Mouse (Mus musculus): Measurements from ENCODE around the gene Creb3l4. TPM values are rescaled to one million over a fixed set of nuclear protein-coding genes. Genes with fewer than 3 reads are reported as not detected.
"Not testable (repeated sequence)": the region's sequence is repeated elsewhere in the genome, so short reads cannot be mapped to it uniquely, and the experiment has no call there.

Creb3l4 gene
- 5.7 and 6.6 TPM in 2 replicates for polyA plus RNA-seq (2014; fragmentation: Nextera tagmentation; extraction: Ambion mirVana)

DNA sequence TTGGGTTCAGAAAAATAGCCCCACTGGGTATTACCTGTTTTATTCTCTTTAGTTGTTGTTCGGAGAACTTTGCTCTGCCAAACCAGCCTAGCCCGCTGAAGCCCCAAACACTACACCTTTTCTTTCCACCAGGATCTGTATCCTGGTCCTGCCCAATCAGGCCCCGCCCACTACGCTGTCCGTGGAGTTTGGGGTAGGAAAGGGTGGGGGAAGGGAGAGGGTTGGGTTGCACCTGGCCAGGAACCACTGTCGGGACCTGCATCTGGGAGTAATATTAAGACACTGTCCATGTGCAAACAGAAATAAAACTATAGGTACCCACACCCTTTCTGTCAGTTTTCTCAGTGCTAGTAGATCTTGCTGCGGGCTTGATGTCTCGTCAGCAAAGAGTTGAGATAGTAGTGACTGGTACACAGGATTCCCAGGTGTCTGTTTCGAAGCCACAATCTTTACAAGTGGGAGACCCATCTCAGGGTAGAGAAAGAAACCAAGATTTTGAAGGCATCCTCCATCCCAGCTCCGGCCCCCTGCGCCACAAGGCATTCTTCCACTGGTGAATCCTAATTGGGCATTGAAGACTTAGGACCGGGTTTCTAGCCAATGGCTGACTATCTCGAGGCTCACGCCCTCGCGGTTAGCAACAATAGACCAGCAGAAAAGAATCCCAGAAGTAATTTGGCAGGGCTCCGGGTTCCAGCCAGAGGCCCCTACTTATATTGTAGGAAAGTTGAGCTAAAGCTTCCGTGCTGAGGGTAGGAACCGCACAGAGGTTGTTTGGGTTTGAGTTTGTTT, at the start of gene Creb3l4:
Gene Creb3l4 (minus strand): TSS at position 529 of the 792 bp plus-strand sequence.
- Histone ChIP-seq H3K4me2 (replicated peaks; ENCODE audit: low read depth, low read length) (peak within 1 kb of the TSS; percentile 78), H3K9ac (ENCODE audit: low read depth, low read length) (peak within 1 kb of the TSS; percentile 47), H3K27ac (ENCODE audit: low read depth, low read length) (peak within 1 kb of the TSS; percentile 61; the same call in 1 of the 2 replicates), H3K36me3 (ENCODE audit: control insufficient read depth, insufficient read depth, low read length) (no peaks in the 10 kb centered on the region), H3K9me3 (ENCODE audit: control insufficient read depth, low read length) (no peaks in the 10 kb centered on the region), H3K4me3 (ENCODE audit: low read length) (peak within 1 kb of the TSS; percentile 40), H3K4me1 (ENCODE audit: control insufficient read depth, insufficient read depth, low read length) (peaks cover 17% of the 10 kb centered on the region; the same call in 1 of the 2 replicates), H3K27me3 (ENCODE audit: control insufficient read depth, insufficient read depth, low read length) (no peaks in the 10 kb centered on the region)
- WGBS: 3% methylated on average over 19 of the region's 19 CpGs
- ATAC-seq (ENCODE audit: low FRiP score, low TSS enrichment): peak; percentile 66

DNA sequence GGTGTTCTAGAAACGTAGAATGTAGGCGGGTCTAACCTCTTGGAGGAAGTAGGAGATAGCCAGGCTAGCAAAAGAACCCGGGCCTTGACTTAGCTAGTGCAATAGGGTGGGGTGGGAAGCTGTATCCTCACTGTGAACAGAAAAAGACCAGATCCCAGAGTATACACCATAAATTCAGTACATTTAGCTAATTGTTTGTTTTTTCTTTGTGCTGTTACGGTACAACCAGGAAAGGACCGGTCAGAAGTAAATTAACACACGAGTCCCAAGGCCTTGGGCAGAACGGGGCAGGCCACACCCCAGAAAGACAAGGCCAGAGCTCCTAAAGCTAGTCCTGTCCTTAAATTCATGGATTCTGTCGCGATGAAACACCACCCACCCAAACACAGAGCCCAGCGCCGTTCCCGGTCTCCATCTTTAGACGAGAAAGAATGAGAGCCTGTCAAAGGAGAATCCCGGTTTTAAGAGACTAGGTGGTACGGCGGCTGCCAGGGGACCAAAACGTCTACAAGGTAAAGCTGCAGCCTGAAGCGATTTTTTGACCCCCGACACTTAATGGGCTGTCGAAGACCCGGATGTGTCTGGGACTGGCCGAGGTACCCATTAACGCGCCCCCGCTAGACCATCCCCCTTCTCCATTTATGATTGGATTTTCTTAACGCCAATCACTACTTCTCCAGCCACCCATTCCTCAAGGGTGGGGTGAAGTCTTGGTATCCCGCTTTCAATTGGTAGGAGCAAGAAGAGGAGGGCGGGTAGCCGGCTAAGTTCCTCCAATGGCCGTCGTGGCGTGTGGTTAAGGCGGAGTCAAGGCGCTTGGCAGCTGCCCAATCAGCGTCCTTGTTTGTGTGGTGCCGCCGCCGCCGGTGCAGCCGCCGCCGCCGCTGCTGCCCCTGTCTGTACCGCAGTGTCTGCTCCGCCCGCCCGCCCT, 49.3 kb upstream of the Creb3l4 start, which contains the start of gene Gatad2b:
Gene Gatad2b (plus strand): TSS at position 834 of the 931 bp plus-strand sequence.
- H3K4me2 ChIP-seq (replicated peaks; ENCODE audit: low read depth, low read length): peak within 1 kb of the TSS; percentile 73
- H3K4me1 ChIP-seq (ENCODE audit: control insufficient read depth, insufficient read depth, low read length): peaks cover 11% of the 10 kb centered on the region; the same call in 1 of the 2 replicates
- H3K36me3 ChIP-seq (ENCODE audit: control insufficient read depth, insufficient read depth, low read length): no peaks in the 10 kb centered on the region
- H3K4me3 ChIP-seq (ENCODE audit: low read length): peak within 1 kb of the TSS; percentile 91
- peak within 1 kb of the TSS; percentile 96 for H3K27ac ChIP-seq (ENCODE audit: low read depth, low read length)
- no peaks in the 10 kb centered on the region for H3K27me3 ChIP-seq (ENCODE audit: control insufficient read depth, insufficient read depth, low read length)
- ATAC-seq (ENCODE audit: low FRiP score, low TSS enrichment): peak; percentile 98
- no peaks in the 10 kb centered on the region for H3K9me3 ChIP-seq (ENCODE audit: control insufficient read depth, low read length)
- peak within 1 kb of the TSS; percentile 89 for H3K9ac ChIP-seq (ENCODE audit: low read depth, low read length)
- WGBS: under 1% methylated on average over 41 of the region's 47 CpGs

DNA sequence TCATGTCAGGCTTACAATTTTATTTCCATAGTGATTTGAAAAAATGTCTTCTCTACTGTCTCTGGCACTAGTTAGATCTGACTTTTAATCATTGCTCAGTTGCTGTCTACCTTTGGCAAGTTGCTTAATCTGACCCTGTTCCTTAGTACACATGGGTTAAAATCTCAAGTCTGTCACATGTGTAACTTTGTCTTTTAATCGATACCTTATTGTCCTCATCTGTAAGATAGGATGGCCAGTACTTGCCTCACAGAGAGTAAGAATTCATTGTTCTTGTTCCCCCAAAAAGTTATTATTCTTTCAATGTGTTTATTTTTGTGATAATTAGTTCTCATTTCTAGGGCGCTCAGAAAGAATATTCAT, 48.7 kb upstream of the Creb3l4 start:
- peak overlapping the region; percentile 60 for H3K4me3 ChIP-seq (ENCODE audit: low read length)
- H3K4me1 ChIP-seq (ENCODE audit: control insufficient read depth, insufficient read depth, low read length): peaks cover 11% of the 10 kb centered on the region; the same call in 1 of the 2 replicates
- no peaks in the 10 kb centered on the region for H3K9me3 ChIP-seq (ENCODE audit: control insufficient read depth, low read length)
- H3K9ac ChIP-seq (ENCODE audit: low read depth, low read length): peak overlapping the region; percentile 71; the same call in 1 of the 2 replicates
- WGBS: 36% methylated on average over 2 of the region's 2 CpGs
- ATAC-seq (ENCODE audit: low FRiP score, low TSS enrichment): no peak
- peak overlapping the region; percentile 95; the same call in 1 of the 2 replicates for H3K27ac ChIP-seq (ENCODE audit: low read depth, low read length)
- H3K36me3 ChIP-seq (ENCODE audit: control insufficient read depth, insufficient read depth, low read length): no peaks in the 10 kb centered on the region
- H3K4me2 ChIP-seq (replicated peaks; ENCODE audit: low read depth, low read length): peak overlapping the region; percentile 55
- no peaks in the 10 kb centered on the region for H3K27me3 ChIP-seq (ENCODE audit: control insufficient read depth, insufficient read depth, low read length)

DNA sequence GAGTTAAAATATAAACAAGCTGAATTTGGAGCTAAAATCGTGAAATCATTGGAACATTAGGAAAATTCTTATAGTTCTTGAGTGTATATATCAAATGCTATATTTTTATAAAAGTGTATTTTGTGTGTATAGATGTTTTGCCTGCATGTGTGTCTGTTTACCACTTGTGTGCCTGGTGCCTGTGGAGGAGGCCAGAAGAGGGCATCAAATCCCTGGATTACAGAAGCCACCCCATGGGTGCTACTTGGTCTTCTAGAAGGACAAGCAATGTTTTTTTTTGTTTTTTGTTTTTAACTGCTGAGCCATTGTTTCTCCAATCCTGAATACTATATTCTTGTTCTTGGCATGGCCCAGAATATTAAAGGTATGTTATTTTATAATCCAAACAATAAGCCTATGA, 47.3 kb upstream of the Creb3l4 start:
- Histone ChIP-seq H3K9ac (ENCODE audit: low read depth, low read length) (no peak overlapping the region), H3K27ac (ENCODE audit: low read depth, low read length) (no peak overlapping the region), H3K4me1 (ENCODE audit: control insufficient read depth, insufficient read depth, low read length) (peaks cover 11% of the 10 kb centered on the region; the same call in 1 of the 2 replicates), H3K4me2 (replicated peaks; ENCODE audit: low read depth, low read length) (no peak overlapping the region), H3K9me3 (ENCODE audit: control insufficient read depth, low read length) (no peaks in the 10 kb centered on the region), H3K4me3 (ENCODE audit: low read length) (no peak overlapping the region), H3K36me3 (ENCODE audit: control insufficient read depth, insufficient read depth, low read length) (no peaks in the 10 kb centered on the region), H3K27me3 (ENCODE audit: control insufficient read depth, insufficient read depth, low read length) (no peaks in the 10 kb centered on the region)
- 86% methylated on average over 1 of the region's 1 CpGs for WGBS
- no peak for ATAC-seq (ENCODE audit: low FRiP score, low TSS enrichment)

DNA sequence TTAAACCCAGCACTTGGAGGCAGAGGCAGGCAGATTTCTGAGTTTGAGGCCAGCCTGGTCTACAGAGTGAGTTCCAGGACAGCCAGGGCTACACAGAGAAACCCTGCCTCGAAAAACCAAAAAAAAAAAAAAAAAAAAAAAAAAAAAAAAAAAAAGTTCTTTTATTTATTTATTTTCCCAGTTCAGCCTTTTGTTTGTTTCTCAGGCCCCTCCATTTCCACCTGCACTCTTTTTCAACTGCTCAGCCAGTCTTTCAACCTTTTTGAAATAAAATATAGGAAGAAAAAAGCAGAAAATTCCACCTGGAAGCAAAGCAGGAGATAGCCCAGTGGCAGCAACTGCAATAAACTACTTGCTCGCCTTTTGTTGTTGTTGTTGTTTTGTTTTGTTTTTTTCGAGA, 46.1 kb upstream of the Creb3l4 start:
- H3K27me3 ChIP-seq (ENCODE audit: control insufficient read depth, insufficient read depth, low read length); H3K4me3 ChIP-seq (ENCODE audit: low read length); H3K36me3 ChIP-seq (ENCODE audit: control insufficient read depth, insufficient read depth, low read length); H3K27ac ChIP-seq (ENCODE audit: low read depth, low read length); H3K9me3 ChIP-seq (ENCODE audit: control insufficient read depth, low read length); H3K4me2 ChIP-seq (replicated peaks; ENCODE audit: low read depth, low read length); H3K9ac ChIP-seq (ENCODE audit: low read depth, low read length); H3K4me1 ChIP-seq (ENCODE audit: control insufficient read depth, insufficient read depth, low read length); ATAC-seq (ENCODE audit: low FRiP score, low TSS enrichment): not testable (repeated sequence)
- WGBS: 62% methylated on average over 2 of the region's 3 CpGs

DNA sequence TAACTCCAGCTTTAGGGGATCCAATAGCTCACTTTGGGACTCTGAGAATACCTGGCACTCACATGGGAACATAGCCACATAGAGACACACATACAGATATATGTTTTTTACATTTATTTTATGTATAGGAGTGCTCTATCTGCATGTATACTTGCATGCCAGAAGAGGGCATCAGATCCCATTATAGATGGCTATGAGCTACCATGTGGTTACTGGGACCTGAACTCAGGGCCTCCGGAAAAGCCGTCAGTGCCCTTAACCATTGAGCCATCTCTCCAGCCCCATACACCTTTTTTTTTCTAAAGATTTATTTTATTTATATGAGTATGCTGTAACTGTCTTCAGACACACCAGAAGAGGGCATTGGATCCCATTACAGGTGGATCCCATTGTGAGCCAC, 40.8 kb upstream of the Creb3l4 start:
- Histone ChIP-seq H3K4me1 (ENCODE audit: control insufficient read depth, insufficient read depth, low read length) (no peaks in the 10 kb centered on the region), H3K4me3 (ENCODE audit: low read length) (no peak overlapping the region), H3K9me3 (ENCODE audit: control insufficient read depth, low read length) (no peaks in the 10 kb centered on the region), H3K4me2 (replicated peaks; ENCODE audit: low read depth, low read length) (no peak overlapping the region), H3K27me3 (ENCODE audit: control insufficient read depth, insufficient read depth, low read length) (no peaks in the 10 kb centered on the region), H3K27ac (ENCODE audit: low read depth, low read length) (no peak overlapping the region), H3K36me3 (ENCODE audit: control insufficient read depth, insufficient read depth, low read length) (peaks cover 17% of the 10 kb centered on the region; the same call in 1 of the 2 replicates), H3K9ac (ENCODE audit: low read depth, low read length) (no peak overlapping the region)
- WGBS: 98% methylated on average over 2 of the region's 2 CpGs
- ATAC-seq (ENCODE audit: low FRiP score, low TSS enrichment): no peak

DNA sequence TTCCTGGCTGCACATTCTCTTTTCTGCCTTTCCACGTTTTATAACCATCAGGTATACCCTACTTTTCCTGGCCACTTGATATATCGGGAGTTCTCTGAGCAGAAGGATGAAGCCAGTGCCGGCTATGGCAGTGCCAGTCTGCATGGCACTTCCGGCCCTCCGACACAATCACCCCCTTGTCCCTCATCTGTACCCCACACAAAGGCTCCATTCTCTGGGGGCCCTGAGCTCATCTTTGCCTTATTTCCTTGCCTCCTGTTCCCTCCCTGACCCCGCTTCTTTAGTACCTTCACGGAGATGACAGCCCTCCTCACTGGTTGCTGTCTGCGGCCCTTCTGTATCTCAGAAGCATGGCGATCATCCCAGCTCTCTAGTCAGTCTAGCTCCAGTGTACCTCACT, 37.4 kb upstream of the Creb3l4 start:
- Histone ChIP-seq H3K27ac (ENCODE audit: low read depth, low read length) (no peak overlapping the region), H3K9ac (ENCODE audit: low read depth, low read length) (no peak overlapping the region), H3K36me3 (ENCODE audit: control insufficient read depth, insufficient read depth, low read length) (peaks cover 32% of the 10 kb centered on the region; the same call in 1 of the 2 replicates), H3K4me1 (ENCODE audit: control insufficient read depth, insufficient read depth, low read length) (no peaks in the 10 kb centered on the region), H3K9me3 (ENCODE audit: control insufficient read depth, low read length) (no peaks in the 10 kb centered on the region), H3K4me3 (ENCODE audit: low read length) (no peak overlapping the region), H3K27me3 (ENCODE audit: control insufficient read depth, insufficient read depth, low read length) (no peaks in the 10 kb centered on the region), H3K4me2 (replicated peaks; ENCODE audit: low read depth, low read length) (no peak overlapping the region)
- ATAC-seq (ENCODE audit: low FRiP score, low TSS enrichment): no peak
- 94% methylated on average over 9 of the region's 9 CpGs for WGBS

DNA sequence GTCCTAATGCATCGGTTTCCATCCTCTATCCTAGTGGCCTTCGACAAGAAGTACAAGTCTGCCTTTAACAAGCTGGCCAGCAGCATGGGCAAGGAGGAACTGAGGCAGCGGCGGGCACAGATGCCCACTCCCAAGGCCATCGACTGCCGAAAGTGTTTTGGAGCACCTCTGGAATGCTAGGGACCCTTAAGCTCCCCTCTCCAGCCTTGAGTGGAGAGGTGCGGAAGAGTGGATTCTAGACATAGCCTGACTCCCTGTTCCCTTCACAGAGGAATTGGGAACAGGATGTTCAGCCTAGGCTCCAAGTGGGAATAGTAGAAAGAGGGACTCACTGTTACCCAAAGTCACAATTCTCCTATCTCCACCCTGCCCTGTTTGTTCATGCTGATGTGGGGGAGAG, 36.4 kb upstream of the Creb3l4 start:
- no peaks in the 10 kb centered on the region for H3K4me1 ChIP-seq (ENCODE audit: control insufficient read depth, insufficient read depth, low read length)
- H3K9ac ChIP-seq (ENCODE audit: low read depth, low read length): no peak overlapping the region
- H3K9me3 ChIP-seq (ENCODE audit: control insufficient read depth, low read length): no peaks in the 10 kb centered on the region
- WGBS: 95% methylated on average over 7 of the region's 7 CpGs
- no peak for ATAC-seq (ENCODE audit: low FRiP score, low TSS enrichment)
- no peaks in the 10 kb centered on the region for H3K27me3 ChIP-seq (ENCODE audit: control insufficient read depth, insufficient read depth, low read length)
- H3K27ac ChIP-seq (ENCODE audit: low read depth, low read length): no peak overlapping the region
- no peak overlapping the region for H3K4me2 ChIP-seq (replicated peaks; ENCODE audit: low read depth, low read length)
- peaks cover 32% of the 10 kb centered on the region; the same call in 1 of the 2 replicates for H3K36me3 ChIP-seq (ENCODE audit: control insufficient read depth, insufficient read depth, low read length)
- H3K4me3 ChIP-seq (ENCODE audit: low read length): no peak overlapping the region
